Mouse (Mus musculus) bone marrow macrophage, adult 2 months (primary cell): ENCODE data around the gene D16Ertd472e. TPM values are rescaled to one million over a fixed set of nuclear protein-coding genes. Genes with fewer than 3 reads are reported as not detected.

Experiments
- H3K27ac ChIP-seq: 2 replicates; pipeline ENCODE4 v1.5.1; 2012; ENCODE audit warnings: low read depth, low read length; ENCODE audit not compliant: insufficient read depth
- H3K4me1 ChIP-seq: 2 replicates; pipeline ENCODE4 v1.6.1; 2012; ENCODE audit warnings: low read length; ENCODE audit not compliant: control insufficient read depth, insufficient read depth
- H3K4me3 ChIP-seq: 2 replicates; pipeline ENCODE4 v1.5.1; 2012; ENCODE audit warnings: mild to moderate bottlenecking, low read length, moderate library complexity; ENCODE audit not compliant: insufficient read depth
- CTCF ChIP-seq: IDR thresholded peaks from 2 replicates; pipeline ENCODE4 v1.5.1; 2012; ENCODE audit warnings: low read depth, mild to moderate bottlenecking, low read length, moderate library complexity
- POLR2A ChIP-seq: IDR thresholded peaks from 2 replicates; pipeline ENCODE4 v1.6.1; 2012; ENCODE audit warnings: mild to moderate bottlenecking, low read depth, low read length, borderline replicate concordance
- polyA plus RNA-seq: library from polyadenylated mRNA; stranded (reverse); fragments of >200 nt; gene quantifications from 2 replicates; pipeline ENCODE4 v1.2.4, GENCODE M21; 2012; ENCODE audit not compliant: missing spikeins, insufficient read depth, insufficient read length

The D16Ertd472e gene
- polyA plus RNA-seq, 1 experiment = 1.7 TPM

- no peaks in the 10 kb centered on the region for H3K4me1 ChIP-seq
Observed at GRCm38 (mm10) chr16:78586621-78587020, 10.1 kb upstream of the D16Ertd472e start.

GRCm38 (mm10) chr16:78585664-78586397, 9.3 kb upstream of the D16Ertd472e start:
- Histone ChIP-seq H3K4me1 (no peaks in the 10 kb centered on the region), H3K4me3 (no peak overlapping the region), H3K27ac (no peak overlapping the region)
- TF ChIP-seq POLR2A = no peak
- no peak for TF ChIP-seq CTCF

More at GRCm38 (mm10) chr16:78586621-78587020, 10.1 kb upstream of the D16Ertd472e start:
- Histone ChIP-seq H3K27ac (no peak overlapping the region), H3K4me3 (no peak overlapping the region)
- TF ChIP-seq CTCF (no peak), POLR2A (no peak)

- Histone ChIP-seq H3K27ac (no peak overlapping the region), H3K4me3 (no peak overlapping the region), H3K4me1 (no peaks in the 10 kb centered on the region)
- no peak for TF ChIP-seq CTCF
- no peak for TF ChIP-seq POLR2A
Observed at GRCm38 (mm10) chr16:78585163-78585562, 8.7 kb upstream of the D16Ertd472e start.

- TF ChIP-seq CTCF (no peak), POLR2A (no peak)
- no peaks in the 10 kb centered on the region for H3K4me1 ChIP-seq
- H3K27ac ChIP-seq = no peak overlapping the region
- no peak overlapping the region for H3K4me3 ChIP-seq
Observed at GRCm38 (mm10) chr16:78583968-78584367, 7.5 kb upstream of the D16Ertd472e start.

GRCm38 (mm10) chr16:78580387-78580786, 3.9 kb upstream of the D16Ertd472e start:
- Histone ChIP-seq H3K4me3 (no peak overlapping the region), H3K4me1 (no peaks in the 10 kb centered on the region), H3K27ac (no peak overlapping the region)
- TF ChIP-seq CTCF = no peak
- TF ChIP-seq POLR2A = no peak

- Histone ChIP-seq H3K27ac (no peak overlapping the region), H3K4me1 (peaks cover 2% of the 10 kb centered on the region), H3K4me3 (no peak overlapping the region)
- no peak for TF ChIP-seq CTCF
Observed at GRCm38 (mm10) chr16:78579386-78579785, 2.9 kb upstream of the D16Ertd472e start.

- no peak for TF ChIP-seq POLR2A
- TF ChIP-seq CTCF = no peak
- H3K27ac ChIP-seq = peak overlapping the region; percentile 74
- H3K4me3 ChIP-seq = peak overlapping the region; percentile 98
- H3K4me1 ChIP-seq = peaks cover 2% of the 10 kb centered on the region
Observed at GRCm38 (mm10) chr16:78577085-78577671, 670 bp upstream of the D16Ertd472e start.

GRCm38 (mm10) chr16:78575852-78576477, 543 bp downstream of the D16Ertd472e start:
- Histone ChIP-seq H3K4me1 (peaks cover 2% of the 10 kb centered on the region), H3K27ac (peak overlapping the region; percentile 71), H3K4me3 (peak overlapping the region; percentile 98)
- TF ChIP-seq POLR2A (no peak), CTCF (no peak)

GRCm38 (mm10) chr16:78575190-78575851, 1.2 kb downstream of the D16Ertd472e start:
- peak overlapping the region; percentile 98 for H3K4me3 ChIP-seq
- no peak overlapping the region for H3K27ac ChIP-seq
- TF ChIP-seq POLR2A (no peak), CTCF (no peak)
- H3K4me1 ChIP-seq = peaks cover 2% of the 10 kb centered on the region
